Mouse (Mus musculus): ENCODE measurements around the gene Rpl39l. TPM values are rescaled to one million over a fixed set of nuclear protein-coding genes. Genes with fewer than 3 reads are reported as not detected.
"Not testable (repeated sequence)": the region's sequence is repeated elsewhere in the genome, so short reads cannot be mapped to it uniquely, and the experiment has no call there.

Gene Rpl39l
- polyA plus RNA-seq, 1 experiment from 2014 or later = not detected

DNA sequence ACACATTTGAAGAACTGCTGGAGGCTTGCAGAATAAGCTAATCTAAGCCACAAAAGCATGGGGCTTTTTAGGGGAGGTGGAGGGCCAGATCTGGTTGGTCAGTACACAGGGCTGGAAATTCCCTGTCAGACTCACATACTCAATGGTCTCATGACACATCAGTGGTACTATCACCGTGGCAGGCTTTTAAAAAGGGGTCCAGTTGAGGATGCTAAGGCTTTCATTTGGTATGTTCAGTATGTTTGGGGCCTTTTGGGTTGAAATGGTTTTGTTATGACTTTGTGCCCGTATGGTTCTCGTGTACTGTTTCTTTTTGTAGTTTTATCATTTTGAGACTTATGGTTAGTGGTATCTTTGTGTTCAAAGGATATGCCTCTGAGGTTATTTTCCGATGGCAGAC, 1.2 kb downstream of the Rpl39l start:
- no peaks in the 10 kb centered on the region for H3K27me3 ChIP-seq (replicated peaks; ENCODE audit: control insufficient read depth, insufficient read depth, low read length)
- H3K4me3 ChIP-seq (ENCODE audit: low read depth, low read length) = no peak overlapping the region
- H3K36me3 ChIP-seq (ENCODE audit: control insufficient read depth, insufficient read depth) = no peaks in the 10 kb centered on the region
- no peak overlapping the region for H3K9ac ChIP-seq (ENCODE audit: low read depth, low read length)
- TF ChIP-seq CTCF (IDR thresholded peaks at IDR 0.05; ENCODE audit: low read depth) = no peak
- no peak for ATAC-seq
- H3K4me2 ChIP-seq (replicated peaks; ENCODE audit: low read depth) = no peak overlapping the region
- WGBS = 90% methylated on average over 4 of the region's 4 CpGs
- no peaks in the 10 kb centered on the region for H3K9me3 ChIP-seq (ENCODE audit: control insufficient read depth)
- H3K27ac ChIP-seq (ENCODE audit: low read depth, low read length) = no peak overlapping the region
- no peaks in the 10 kb centered on the region for H3K4me1 ChIP-seq (replicated peaks; ENCODE audit: control insufficient read depth, insufficient read depth, low read length)

DNA sequence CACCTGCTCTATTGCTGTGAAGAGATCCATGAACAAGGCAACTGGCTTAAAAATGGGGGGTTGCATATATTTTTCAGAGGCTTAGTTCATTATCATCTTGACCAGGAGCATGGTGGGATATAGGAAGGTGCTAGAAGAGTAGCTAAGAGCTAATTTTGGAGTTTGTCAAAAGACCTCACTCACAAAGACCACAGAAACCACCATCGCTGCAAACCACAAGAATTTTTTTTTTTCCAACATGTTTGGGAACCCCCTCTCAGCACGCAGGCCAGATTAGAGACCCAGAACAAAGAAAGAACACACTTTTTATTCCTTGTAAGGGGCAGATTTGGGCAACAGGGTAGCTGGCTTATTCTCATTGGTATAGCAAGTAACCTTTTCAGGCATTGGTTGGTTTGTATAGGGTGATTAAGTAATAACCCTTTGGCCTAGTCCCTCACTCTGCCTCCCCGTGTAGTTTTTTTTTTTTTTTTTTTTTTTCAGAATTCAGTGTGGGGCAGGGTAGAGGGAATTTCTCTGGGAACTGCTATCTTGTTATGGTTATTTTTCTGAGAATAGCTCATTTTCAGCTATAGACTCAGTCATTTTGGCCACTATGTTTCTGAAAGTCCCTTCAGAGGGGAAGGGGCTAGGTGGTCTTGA, 2.3 kb downstream of the Rpl39l start:
- H3K4me1 ChIP-seq (replicated peaks; ENCODE audit: control insufficient read depth, insufficient read depth, low read length) = no peaks in the 10 kb centered on the region
- H3K9ac ChIP-seq (ENCODE audit: low read depth, low read length) = no peak overlapping the region
- WGBS = 78% methylated on average over 3 of the region's 3 CpGs
- H3K4me3 ChIP-seq (ENCODE audit: low read depth, low read length) = no peak overlapping the region
- no peak overlapping the region for H3K4me2 ChIP-seq (replicated peaks; ENCODE audit: low read depth)
- H3K36me3 ChIP-seq (ENCODE audit: control insufficient read depth, insufficient read depth) = no peaks in the 10 kb centered on the region
- no peak for TF ChIP-seq CTCF (IDR thresholded peaks at IDR 0.05; ENCODE audit: low read depth)
- no peaks in the 10 kb centered on the region for H3K9me3 ChIP-seq (ENCODE audit: control insufficient read depth)
- no peak overlapping the region for H3K27ac ChIP-seq (ENCODE audit: low read depth, low read length)
- ATAC-seq = no peak
- H3K27me3 ChIP-seq (replicated peaks; ENCODE audit: control insufficient read depth, insufficient read depth, low read length) = no peaks in the 10 kb centered on the region

DNA sequence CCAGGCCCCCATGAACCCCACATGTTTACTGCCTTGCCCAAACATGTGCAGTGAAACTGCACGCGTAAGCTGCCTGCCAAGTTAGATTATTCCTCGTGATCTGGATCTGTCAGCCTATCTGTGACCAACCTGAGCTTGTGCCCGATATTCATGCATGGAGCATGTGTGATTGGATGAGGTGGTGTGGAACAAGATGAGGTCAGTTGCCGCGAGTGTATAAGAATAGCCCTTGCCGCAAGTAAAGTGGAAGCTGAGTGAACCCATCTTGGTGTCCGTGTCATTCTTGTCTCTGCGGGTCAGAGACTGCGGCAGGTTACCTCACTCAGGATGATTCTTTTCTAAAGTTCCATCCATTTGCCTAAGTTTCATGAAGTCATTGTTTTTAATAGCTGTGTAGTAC, 17.4 kb downstream of the Rpl39l start:
- not testable (repeated sequence) for H3K36me3 ChIP-seq (ENCODE audit: control insufficient read depth, insufficient read depth); H3K9me3 ChIP-seq (ENCODE audit: control insufficient read depth); H3K27me3 ChIP-seq (replicated peaks; ENCODE audit: control insufficient read depth, insufficient read depth, low read length); H3K4me1 ChIP-seq (replicated peaks; ENCODE audit: control insufficient read depth, insufficient read depth, low read length); H3K4me2 ChIP-seq (replicated peaks; ENCODE audit: low read depth); H3K9ac ChIP-seq (ENCODE audit: low read depth, low read length); H3K4me3 ChIP-seq (ENCODE audit: low read depth, low read length); ATAC-seq; H3K27ac ChIP-seq (ENCODE audit: low read depth, low read length)
- WGBS = 98% methylated on average over 10 of the region's 10 CpGs

DNA sequence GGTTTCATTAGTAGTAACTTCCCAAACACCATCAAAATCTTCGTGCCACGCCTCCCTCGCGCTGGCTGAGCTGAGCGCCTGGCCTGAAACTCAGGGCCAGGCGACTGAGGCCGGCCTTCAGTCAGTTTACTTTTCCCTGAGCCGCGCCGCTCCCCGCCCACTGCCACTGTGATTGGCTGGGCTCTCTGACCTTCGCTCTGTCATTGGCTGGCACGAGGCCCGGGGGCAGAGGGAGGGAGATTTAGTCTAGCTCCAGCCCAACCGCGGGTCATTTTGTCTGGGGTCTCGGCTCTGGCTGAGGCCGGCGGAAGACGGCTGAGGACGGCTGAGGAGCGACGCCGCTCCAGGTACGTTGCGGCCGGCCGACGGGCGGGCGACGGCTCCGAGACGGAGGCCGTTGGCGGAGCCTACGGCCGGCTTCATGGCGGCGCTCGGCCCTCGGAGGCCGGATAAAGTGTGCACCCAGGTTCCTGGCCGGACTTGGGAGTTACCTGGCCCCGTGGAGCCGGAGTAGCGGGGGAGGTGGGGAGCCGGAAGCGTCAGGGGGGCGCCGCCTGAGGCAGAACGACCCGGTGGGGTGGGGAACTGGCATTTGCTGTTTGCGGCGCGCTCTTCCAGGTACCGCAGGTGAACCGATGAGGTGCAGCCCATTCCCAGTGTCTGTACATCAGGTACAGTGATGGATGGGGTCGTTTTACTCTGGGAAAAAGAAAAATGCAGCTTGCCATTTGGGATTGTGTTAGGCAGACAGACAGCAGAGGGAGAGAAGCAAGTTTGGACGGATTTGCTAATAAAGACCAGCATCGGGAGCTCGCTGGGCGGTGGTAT, 22.9 kb downstream of the Rpl39l start, which contains the start of gene Atf7ip2:
Gene Atf7ip2, plus strand, starts transcription at position 34 of the 828 bp plus-strand sequence.
- H3K9me3 ChIP-seq (ENCODE audit: control insufficient read depth) = no peaks in the 10 kb centered on the region
- no peak for TF ChIP-seq CTCF (IDR thresholded peaks at IDR 0.05; ENCODE audit: low read depth)
- peak within 1 kb of the TSS; percentile 46 for H3K9ac ChIP-seq (ENCODE audit: low read depth, low read length)
- no peak within 1 kb of the TSS for H3K27ac ChIP-seq (ENCODE audit: low read depth, low read length)
- H3K4me3 ChIP-seq (ENCODE audit: low read depth, low read length) = peak within 1 kb of the TSS; percentile 55
- H3K4me2 ChIP-seq (replicated peaks; ENCODE audit: low read depth) = peak within 1 kb of the TSS; percentile 98
- no peaks in the 10 kb centered on the region for H3K36me3 ChIP-seq (ENCODE audit: control insufficient read depth, insufficient read depth)
- no peaks in the 10 kb centered on the region for H3K4me1 ChIP-seq (replicated peaks; ENCODE audit: control insufficient read depth, insufficient read depth, low read length)
- ATAC-seq = peak; percentile 94
- no peaks in the 10 kb centered on the region for H3K27me3 ChIP-seq (replicated peaks; ENCODE audit: control insufficient read depth, insufficient read depth, low read length)
- 1% methylated on average over 63 of the region's 63 CpGs for WGBS

DNA sequence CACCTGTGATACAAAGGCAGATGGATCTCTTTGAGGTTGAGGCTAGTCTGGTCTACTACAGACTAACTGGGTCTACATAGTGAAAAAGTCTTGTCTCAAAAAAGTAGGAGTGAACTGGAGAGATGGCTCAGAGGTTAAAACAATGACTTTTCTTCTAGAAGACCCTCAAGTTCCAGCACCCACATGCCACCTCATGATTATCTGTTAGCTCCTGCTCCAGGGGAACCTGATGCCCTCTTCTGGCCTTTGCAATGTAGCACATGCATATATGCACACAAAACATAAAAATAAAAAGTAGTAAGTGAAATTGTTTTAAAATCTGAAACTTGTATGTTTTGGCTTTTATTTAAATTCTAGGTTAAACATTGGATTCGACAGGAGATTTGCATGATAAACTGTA, 38.8 kb downstream of the Rpl39l start:
- Histone ChIP-seq H3K9ac (ENCODE audit: low read depth, low read length) (no peak overlapping the region), H3K4me2 (replicated peaks; ENCODE audit: low read depth) (no peak overlapping the region), H3K9me3 (ENCODE audit: control insufficient read depth) (no peaks in the 10 kb centered on the region), H3K36me3 (ENCODE audit: control insufficient read depth, insufficient read depth) (no peaks in the 10 kb centered on the region), H3K27ac (ENCODE audit: low read depth, low read length) (no peak overlapping the region), H3K4me3 (ENCODE audit: low read depth, low read length) (no peak overlapping the region), H3K27me3 (replicated peaks; ENCODE audit: control insufficient read depth, insufficient read depth, low read length) (no peaks in the 10 kb centered on the region), H3K4me1 (replicated peaks; ENCODE audit: control insufficient read depth, insufficient read depth, low read length) (no peaks in the 10 kb centered on the region)
- TF ChIP-seq CTCF (IDR thresholded peaks at IDR 0.05; ENCODE audit: low read depth) = peak; percentile 48
- ATAC-seq = no peak
- WGBS = 78% methylated on average over 1 of the region's 1 CpGs

DNA sequence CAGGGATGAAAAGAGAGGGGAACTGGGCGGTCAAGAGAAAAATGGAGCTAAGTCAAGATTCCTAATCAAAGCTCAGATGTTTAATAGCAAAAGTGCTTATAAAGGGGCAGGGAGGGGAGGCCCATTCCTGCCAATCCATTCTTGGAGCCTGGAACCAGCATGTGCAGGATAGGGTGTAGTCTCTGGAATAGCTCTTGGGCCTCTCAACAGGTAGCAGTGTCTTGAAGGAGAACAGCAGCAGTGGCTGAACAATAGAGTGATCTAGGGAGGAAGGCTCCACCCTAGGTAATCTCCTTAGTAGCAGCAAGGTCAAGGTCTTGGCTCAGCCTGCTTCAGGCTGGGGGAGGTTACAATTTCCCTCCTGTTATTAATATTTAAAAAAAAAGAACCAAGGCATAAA, 46.3 kb downstream of the Rpl39l start:
- H3K4me1 ChIP-seq (replicated peaks; ENCODE audit: control insufficient read depth, insufficient read depth, low read length); H3K4me2 ChIP-seq (replicated peaks; ENCODE audit: low read depth); ATAC-seq; H3K9me3 ChIP-seq (ENCODE audit: control insufficient read depth); H3K27ac ChIP-seq (ENCODE audit: low read depth, low read length); H3K9ac ChIP-seq (ENCODE audit: low read depth, low read length); H3K36me3 ChIP-seq (ENCODE audit: control insufficient read depth, insufficient read depth); H3K27me3 ChIP-seq (replicated peaks; ENCODE audit: control insufficient read depth, insufficient read depth, low read length); H3K4me3 ChIP-seq (ENCODE audit: low read depth, low read length): not testable (repeated sequence)
- 82% methylated on average over 1 of the region's 1 CpGs for WGBS

DNA sequence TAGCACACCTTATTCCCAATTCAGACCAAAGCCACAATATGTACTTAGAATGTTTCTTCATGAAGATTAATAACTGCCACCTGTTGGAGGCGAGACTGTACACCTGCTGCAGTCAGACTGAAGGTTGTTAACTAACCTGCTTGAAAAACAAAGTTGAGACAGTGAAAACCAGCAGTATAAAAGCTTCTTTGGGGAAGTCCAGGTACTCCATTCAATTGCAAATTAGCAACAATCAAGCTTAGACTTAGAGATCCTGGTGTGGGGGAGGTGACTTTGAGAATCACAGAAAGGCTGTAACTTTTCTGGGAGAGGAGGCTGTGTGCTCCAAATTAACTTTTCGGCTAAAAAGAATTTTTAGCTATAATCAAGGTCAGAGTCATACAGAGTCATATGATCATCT, 47.0 kb downstream of the Rpl39l start:
- WGBS = 87% methylated on average over 2 of the region's 2 CpGs
- H3K27me3 ChIP-seq (replicated peaks; ENCODE audit: control insufficient read depth, insufficient read depth, low read length); H3K36me3 ChIP-seq (ENCODE audit: control insufficient read depth, insufficient read depth); H3K9me3 ChIP-seq (ENCODE audit: control insufficient read depth); H3K4me3 ChIP-seq (ENCODE audit: low read depth, low read length); H3K4me2 ChIP-seq (replicated peaks; ENCODE audit: low read depth); H3K4me1 ChIP-seq (replicated peaks; ENCODE audit: control insufficient read depth, insufficient read depth, low read length); H3K9ac ChIP-seq (ENCODE audit: low read depth, low read length); ATAC-seq; H3K27ac ChIP-seq (ENCODE audit: low read depth, low read length): not testable (repeated sequence)

Data from intestine, postnatal 0 days (tissue).